Mouse (Mus musculus) ES-Bruce4 (cell line): ENCODE results near the gene Gcn1l1.

Experiments
- CTCF ChIP-seq: IDR thresholded peaks from one replicate; pipeline ENCODE4 v1.8.1; 2011; ENCODE audit warnings: low read depth, low read length
- POLR2A ChIP-seq: IDR thresholded peaks from one replicate; pipeline ENCODE4 v1.8.1; 2011; ENCODE audit warnings: low read length; ENCODE audit not compliant: insufficient read depth

DNA sequence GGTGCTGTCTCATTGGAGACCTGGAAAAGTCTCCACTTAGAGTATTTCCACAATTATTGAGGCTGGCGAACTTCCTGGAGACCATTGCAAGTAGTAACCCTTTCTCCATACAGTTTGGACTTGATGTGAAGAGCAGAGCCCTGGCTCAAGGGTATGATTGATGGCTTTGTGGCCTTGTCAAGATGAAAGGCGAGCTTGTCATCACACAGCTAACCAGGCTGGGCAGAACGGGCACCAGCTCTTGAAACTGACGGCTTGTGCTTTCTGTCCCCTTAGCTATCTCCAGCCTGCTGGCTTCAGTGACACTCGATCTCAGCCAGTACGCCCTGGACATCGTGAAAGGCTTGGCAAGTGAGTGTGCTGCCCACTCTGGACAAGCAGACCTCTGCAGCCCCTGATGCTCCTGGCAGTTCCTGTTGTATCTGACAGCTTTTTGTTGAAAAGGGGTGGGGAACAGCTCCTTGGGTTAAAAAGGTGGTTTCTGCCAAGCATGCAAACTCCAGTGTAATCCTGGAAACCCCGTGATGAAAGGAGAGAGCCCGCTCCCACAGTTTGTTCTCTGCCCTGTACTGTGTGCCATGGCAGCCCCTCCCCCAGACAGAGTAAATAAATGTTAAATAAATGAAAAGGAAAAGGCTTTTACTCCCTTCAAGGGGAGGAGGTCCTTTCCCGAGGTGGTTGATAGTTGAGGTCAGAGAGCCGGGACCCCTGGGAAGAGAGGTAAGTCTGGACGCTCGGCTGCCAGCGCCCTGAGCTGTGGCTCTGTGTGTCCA lies 15.4 kb downstream of the Gcn1l1 start:
- TF ChIP-seq POLR2A (no peak), CTCF (no peak)
